Mouse (Mus musculus) adrenal gland, postnatal 0 days (tissue): ENCODE data around the gene Cyp4f13. TPM values are rescaled to one million over a fixed set of nuclear protein-coding genes. Genes with fewer than 3 reads are reported as not detected.

ENCODE experiments used
- polyA plus RNA-seq: library from polyadenylated mRNA; unstranded; fragments of >200 nt; fragmentation: Nextera tagmentation; extraction: Ambion mirVana; gene quantifications from 2 replicates; pipeline ENCODE4 v1.2.1, GENCODE M21; 2015

Cyp4f13 gene
- 23.8 and 42.9 TPM in 2 replicates for polyA plus RNA-seq

GRCm38 (mm10) chr17:32947215-32947914 lies at the start of gene Cyp4f13:
Gene Cyp4f13 (minus strand): TSS chr17:32947402.

GRCm38 (mm10) chr17:32992699-32993474 lies 45.7 kb upstream of the Cyp4f13 start, which contains the start of gene Zfp952:
Gene Zfp952 (plus strand): TSS chr17:32993129.

GRCm38 (mm10) chr17:32965623-32966290 lies 18.6 kb upstream of the Cyp4f13 start, which contains the start of gene Zfp472:
Gene Zfp472 (plus strand): TSS chr17:32965814.

GRCm38 (mm10) chr17:32917131-32917530 lies 30.1 kb downstream of the Cyp4f13 start, which contains the start of gene Cyp4f14:
Gene Cyp4f14 (minus strand): TSS chr17:32917342.

GRCm38 (mm10) chr17:32891239-32892180 lies 55.7 kb downstream of the Cyp4f13 start, which contains the start of gene Zfp870:
Gene Zfp870 (minus strand): TSS chr17:32891642.

Other genes starting within 250 kb of the Cyp4f13 start
- gene Zfp871, start 159.1 kb downstream of the Cyp4f13 start, polyA plus RNA-seq: 11.0 and 22.7 TPM in 2 replicates
- gene Zfp811, start 137.5 kb downstream of the Cyp4f13 start, polyA plus RNA-seq: 2.0 and 4.6 TPM in 2 replicates
- gene Zfp799, start 117.1 kb downstream of the Cyp4f13 start, polyA plus RNA-seq: 6.4 and 7.7 TPM in 2 replicates
- 5.1 and 6.2 TPM in 2 replicates for gene Zfp870, start 55.8 kb downstream of the Cyp4f13 start, polyA plus RNA-seq
- 1.4 and 4.0 TPM in 2 replicates for gene Cyp4f14, start 30.1 kb downstream of the Cyp4f13 start, polyA plus RNA-seq
- 8.8 and 11.6 TPM in 2 replicates for gene Zfp472, start 18.4 kb upstream of the Cyp4f13 start, polyA plus RNA-seq
- 8.4 and 9.0 TPM in 2 replicates for gene Zfp952, start 45.7 kb upstream of the Cyp4f13 start, polyA plus RNA-seq
- gene Zfp763, start 86.0 kb upstream of the Cyp4f13 start, polyA plus RNA-seq: 10.6 and 11.4 TPM in 2 replicates
- not detected in 2 replicates for gene 4921501E09Rik, start 120.7 kb upstream of the Cyp4f13 start, polyA plus RNA-seq
- 6.8 and 7.5 TPM in 2 replicates for gene Zfp563, start 141.9 kb upstream of the Cyp4f13 start, polyA plus RNA-seq
- gene Morc2b, start 192.3 kb upstream of the Cyp4f13 start, polyA plus RNA-seq: 0.06 TPM in 2 replicates
- not detected in 2 replicates for gene Olfr55, start 221.0 kb upstream of the Cyp4f13 start, polyA plus RNA-seq
- gene Olfr239, start 243.9 kb upstream of the Cyp4f13 start, polyA plus RNA-seq: not detected in 2 replicates